Mouse (Mus musculus) urinary bladder, postnatal 36 days (tissue): ENCODE data around the gene Nr4a1.

Experiments
- DNase-seq, 2 experiments: peaks; one replicate each; pipeline ENCODE4 v3.0.0; 2022; ENCODE audit warnings: low spot score in 2 of 2, mixed read lengths in 1 of 2

Nr4a1 gene

DNA sequence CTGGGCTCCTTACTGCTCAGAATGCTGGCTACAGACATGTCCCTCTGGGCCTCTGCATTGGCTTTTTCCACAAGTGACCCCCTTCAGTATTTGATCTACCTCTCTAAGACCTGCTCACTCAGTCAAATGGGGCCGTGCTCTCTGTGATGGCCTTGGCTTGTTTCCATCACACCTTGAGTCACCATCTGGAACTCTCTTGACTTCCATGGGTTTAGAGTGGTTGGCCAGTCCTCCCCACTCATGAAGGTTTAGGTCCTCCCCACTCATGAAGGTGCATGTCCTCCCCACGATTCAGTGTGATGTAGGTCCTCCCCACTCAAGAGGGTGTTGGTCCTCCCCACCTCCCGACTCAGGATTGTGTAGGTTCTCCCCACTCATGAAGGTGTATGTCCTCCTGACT is 20.9 kb upstream of the Nr4a1 start:
- DNase-seq = no peak

DNA sequence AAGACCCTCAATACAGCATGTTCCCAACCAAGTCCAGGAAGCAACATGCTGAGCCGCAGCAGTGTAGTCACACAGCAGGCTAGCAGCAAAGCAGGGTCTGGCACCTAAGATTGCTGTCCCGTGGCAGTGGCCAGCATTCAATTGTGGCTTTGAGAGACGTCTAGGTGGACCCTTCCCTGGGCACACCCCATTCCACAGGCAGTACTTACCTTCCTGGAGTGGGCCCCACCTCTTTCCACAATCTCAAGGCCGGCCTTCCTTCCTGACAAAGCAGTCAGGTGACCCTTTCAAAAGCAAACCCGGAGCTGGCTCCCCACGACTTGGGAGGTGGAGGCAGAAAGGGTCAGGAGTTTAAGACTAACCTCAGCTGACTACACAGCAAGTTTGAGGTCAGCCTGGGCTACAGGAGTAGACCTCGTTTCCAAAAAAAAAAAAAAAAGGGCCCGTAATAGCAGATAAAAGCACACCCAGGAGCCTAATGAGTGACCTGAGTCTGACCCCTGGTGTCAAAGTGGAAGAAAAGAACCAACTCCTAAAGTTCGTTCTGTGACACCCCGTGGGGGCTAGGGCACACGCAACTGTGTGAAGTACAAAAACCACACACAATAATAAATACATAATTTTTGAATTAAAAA is 20.3 kb upstream of the Nr4a1 start:
- DNase-seq = no peak

DNA sequence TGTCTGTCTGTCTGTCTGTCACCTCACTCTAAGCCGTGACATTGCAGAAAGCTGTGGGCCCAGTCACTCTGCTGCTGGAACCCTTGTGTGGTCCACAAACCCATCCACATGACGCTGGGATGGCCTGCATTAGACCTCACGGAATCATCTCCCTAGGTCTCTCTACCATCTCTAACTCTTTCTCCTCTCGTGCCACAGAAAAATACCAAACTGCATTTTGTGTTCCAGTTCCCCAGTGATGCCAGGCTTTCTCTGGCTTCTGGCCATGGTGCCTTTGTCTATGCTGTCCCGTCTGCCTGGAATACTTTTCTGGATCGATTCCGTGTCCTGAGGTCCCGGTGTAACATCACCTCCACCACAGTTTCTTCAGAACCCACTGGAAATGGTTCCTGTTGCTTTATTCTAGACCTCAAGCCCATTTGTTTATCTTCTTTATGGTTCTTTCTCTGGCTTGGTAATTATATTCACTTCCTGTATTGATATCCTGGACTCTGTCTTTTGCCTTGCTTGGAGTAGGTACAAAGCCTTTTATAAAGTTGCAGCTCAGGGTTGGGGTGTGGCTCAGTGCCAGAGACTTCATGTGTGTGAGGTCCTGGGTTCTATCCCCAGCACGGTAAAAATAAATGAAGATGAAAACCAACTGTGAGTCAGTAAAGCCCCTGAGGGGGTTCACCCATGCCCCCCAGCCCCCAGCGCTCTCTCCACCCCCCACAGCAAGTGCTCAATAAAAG is 19.3 kb upstream of the Nr4a1 start:
- no peak for DNase-seq

DNA sequence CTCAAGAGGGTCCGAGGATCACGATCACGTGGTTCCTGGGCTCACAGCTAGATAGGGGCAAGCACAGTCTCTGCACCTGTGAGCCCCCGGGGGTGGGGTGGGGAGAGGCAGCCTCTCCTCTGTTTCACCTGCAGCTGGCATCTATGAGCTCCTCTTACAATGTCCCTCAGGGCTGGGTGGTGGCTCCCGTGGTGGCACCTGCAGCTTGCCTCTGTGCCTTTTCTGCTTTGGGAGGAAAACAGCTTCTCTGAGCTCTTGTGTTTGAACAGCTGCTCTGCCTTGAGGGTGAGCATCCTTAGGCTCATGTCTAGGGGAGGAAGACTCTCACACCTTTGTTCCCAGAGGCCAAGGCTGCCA is 18.7 kb upstream of the Nr4a1 start:
- DNase-seq = no peak

DNA sequence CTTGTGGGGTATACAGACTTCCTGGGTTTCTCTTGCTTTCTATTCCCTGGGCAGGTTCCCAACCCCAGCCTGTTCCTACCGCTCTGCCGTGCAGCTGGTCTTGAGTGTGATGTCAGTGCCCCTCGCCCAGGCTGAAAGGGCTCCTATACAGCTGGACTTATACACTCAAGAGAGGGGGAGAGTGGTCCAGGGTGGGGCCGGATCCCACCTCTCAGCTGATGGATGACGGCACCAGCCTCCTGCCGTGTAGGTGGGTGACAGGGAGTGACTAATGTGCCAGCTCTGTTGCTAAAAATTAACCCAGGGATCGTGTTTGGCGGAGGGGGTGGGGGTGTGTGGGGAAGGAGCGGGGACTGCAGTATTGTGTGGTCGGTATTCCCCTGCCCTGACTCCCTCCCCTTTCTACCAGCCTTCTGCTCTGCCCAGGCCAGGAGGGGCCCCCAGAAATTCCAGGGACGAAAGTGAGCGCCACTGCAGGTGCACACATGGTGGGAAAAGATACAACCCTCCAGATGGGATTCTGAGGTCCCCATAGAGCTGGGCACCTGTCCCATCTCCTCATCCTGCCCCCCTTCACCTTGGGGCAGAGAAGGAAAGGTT is 18.2 kb upstream of the Nr4a1 start:
- no peak for DNase-seq

DNA sequence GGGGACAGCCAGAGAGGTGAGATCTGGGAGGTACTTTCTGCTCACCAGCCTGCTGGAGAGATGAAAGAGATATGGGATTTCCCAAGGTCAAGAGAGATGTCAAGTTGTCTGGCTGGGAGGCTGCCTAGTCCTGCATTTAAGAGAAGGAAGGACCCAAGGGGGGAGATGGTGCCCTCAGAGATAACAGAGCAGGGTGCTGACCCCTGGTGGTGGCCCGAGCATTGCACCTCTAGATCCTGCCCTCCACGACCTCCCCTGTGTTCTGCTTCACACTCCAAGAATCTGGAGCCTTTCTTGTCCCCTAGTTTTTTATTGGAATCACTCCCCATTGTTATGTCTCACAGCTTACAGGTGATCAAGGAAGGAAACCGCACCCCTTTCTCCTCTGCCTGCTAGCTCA is 17.2 kb upstream of the Nr4a1 start:
- peak; percentile 51 to 68 for DNase-seq

DNA sequence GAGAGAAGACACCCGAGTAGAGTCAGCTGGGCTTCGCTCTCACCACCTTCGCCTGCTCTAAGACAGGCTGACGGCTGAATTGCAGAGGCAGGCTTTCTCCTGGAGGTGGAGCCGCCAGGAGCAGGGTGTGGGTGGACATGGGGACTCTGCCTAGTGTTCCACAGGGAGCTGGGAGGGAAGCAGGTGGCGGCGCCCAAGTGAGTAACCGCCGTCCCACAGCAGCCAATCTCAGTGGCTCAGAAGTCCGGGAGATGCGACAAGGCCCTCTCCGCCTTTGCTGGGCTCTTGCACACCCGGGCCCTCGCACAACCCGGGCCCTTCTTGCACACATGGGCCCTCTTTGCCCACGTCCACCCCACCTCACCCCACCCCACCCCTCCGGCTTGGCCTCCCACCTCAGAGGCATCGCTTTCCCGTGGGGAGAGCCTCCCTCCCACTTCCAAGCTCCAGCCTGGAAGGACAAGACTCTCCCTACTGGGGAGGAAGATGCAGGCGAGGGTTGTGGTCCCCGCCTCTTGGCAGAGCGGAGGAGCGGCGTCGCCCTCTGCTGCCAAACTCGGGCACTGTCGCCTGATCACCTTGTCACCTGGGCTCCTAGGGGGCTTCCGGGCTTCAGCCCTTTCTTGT is 15.1 kb upstream of the Nr4a1 start:
- no peak for DNase-seq

DNA sequence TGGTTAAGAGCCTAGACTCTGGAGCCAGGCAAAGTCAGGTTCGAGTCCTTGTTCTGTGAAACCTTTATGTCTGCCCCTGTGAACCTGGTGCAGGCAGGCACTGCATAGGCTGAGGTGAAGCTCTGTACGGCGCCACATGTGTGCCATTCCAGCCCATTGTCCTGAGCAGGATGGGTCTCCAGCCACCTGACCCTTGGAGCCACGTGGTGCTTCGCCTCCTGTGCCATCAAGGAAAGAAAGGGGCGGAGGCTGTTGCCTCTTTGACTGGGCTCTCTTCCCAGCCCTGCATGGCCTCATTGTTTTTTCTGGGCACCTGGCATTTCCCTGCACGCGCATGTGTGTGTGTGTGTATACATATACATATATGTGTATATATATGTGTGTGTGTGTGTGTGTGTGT is 14.2 kb upstream of the Nr4a1 start:
- no peak for DNase-seq

DNA sequence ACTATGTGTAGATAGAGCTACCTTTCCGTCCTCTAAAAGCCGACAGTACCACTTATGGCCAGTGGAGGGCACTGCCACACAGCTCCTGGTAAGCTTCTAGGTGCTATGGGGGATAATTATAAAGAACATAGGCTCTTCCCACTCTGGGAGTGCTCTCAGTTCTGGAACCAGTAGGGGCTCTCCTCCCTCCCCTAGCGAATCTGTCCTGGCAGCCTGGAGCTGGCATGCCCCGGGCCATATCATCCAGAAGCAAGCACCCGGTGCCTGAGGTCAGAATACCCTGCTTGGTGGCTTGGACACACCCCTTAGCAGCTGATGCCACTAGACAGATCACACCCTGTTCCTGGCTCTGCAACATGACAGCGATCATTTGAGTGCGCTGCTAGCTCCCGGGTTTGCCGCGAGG is 13.3 kb upstream of the Nr4a1 start:
- DNase-seq = peak; percentile 79 to 84

DNA sequence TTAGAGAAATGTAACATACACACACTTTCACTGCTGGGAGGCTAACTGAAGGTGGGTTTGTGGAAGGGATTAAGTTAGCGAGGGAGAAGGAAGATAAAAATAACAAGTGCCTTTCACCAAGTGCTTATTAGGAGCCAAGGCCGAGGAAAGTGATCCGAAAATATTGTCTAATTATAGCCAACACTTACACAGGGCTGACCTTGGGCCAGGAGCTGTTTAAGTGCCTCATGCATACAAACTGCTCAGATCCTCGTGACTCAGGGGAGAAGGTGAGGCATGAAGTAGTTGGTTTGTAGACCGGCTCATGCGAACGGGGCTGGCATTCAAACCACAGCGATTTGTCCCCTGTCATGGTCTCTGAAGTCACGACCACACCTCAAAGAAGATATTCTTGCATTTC is 12.8 kb upstream of the Nr4a1 start:
- no peak for DNase-seq

DNA sequence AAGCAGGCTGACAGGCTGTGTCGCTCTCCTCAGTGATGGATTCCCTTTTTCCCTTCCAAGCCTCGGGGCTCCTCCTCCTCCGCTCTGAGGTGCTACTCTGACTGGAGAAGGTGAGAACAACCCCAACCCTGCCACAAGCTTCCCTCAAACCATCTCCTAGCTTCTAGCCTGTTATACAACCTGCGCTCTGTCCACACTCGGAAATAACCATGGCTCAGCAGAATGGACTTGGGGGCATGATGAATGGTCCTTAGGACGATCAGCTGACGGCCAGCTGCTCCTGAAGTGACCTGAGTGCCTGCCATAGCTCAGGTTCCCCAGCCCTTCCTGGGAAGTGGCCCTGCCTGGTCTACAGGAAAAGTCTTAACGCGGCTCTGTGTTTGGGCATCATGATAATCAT is 12.2 kb upstream of the Nr4a1 start:
- no peak for DNase-seq

DNA sequence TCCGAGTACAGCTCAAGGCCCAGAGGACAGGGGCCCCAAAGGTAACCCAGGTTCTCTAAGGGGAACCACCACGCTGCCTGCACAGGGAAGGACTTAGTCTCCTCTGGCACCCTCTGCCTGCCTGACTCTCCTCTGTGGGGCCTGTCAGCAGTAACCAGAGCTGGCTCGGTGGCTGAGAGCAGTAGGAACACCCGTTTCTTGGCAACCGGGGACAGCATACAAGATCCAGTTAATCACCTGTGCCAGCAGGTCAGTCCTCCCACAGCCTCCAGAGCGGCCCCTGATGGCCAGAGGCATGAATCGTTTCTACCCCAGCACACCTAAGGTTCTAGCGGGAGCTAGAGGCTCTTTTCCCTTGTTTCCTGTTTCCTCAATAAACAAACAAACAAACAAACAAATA is 11.4 kb upstream of the Nr4a1 start:
- DNase-seq = peak in 1 of 2 experiments; percentile 61

DNA sequence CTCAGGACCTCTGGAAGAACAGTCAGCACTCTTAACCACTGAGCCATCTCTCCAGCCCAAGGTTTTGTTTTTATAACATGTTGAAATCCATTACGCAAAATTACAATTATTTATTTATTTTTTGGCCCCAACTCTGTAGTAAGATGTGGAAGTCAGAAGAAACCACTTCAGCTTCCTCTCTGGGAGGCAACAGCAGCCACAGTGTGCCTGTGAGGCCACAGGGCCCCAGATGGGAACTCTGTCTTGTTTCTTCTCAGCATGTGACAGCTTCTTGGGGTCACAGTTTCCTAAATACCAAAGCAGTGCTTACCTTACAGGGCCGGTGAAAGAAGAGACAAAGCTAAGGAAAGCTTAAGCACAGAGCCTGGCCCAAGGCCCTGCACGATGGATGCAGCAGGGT is 10.1 kb upstream of the Nr4a1 start:
- no peak for DNase-seq

DNA sequence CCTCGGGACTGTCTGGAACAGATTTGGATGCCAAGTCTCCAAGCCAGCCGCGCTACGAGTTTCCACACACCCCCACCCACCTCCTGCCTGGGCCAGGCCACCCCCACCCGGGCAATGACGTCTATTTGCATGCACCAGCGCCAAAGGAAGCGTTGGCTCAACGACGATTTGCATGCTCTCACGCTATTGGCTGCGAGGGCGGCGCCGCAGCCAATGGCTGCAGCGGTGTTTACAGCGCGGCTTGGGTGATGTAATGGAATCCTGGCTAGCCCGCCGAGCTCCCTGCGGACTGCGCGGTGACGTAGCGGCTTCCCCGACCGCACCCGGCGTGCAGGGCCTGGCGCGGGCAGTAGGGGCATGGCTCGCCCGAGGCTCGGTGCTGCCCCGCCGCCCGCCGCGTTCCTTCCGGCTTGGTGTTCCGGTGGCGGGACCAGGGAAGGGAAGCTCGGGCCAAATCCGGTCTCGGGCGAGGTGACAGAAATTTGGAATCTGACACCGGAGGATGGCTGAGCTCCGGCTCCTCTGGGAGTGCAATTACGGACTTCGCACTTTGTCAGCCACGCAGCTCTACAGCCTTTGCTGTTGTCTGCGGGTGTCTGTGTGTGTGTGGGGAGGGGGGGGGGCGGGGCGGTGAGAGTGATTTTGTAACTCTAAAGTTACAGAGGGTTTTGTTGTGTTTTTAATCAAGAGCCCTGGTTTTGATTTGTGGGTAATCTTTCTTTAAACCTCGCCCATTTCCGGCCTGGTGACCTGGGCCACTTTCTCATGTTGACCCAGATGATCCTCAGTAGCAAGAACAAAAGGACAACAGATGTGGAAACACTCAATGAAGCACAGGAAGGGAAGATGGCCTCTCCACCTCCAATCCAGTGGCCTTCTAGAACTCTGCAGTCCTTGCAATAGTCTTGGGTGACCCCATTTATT is 7.6 kb upstream of the Nr4a1 start:
- peak; percentile 89 to 96 for DNase-seq

DNA sequence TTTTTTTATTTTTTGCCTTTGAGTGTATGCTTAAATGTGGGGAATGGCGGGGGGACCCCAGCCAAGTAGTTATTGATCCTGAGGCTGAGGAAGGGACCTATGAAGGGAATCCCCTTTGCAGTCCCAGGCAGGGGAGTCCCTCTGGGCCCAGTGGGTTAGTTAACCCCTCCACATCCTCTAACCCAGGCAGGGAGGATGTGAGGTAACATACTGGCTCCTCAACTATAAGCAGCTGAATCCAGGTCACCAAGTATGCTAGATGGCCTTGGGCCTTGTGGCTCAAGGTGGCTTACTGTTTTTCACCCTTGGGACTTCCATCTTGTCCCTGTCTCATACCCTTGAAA is 6.9 kb upstream of the Nr4a1 start:
- no peak for DNase-seq

DNA sequence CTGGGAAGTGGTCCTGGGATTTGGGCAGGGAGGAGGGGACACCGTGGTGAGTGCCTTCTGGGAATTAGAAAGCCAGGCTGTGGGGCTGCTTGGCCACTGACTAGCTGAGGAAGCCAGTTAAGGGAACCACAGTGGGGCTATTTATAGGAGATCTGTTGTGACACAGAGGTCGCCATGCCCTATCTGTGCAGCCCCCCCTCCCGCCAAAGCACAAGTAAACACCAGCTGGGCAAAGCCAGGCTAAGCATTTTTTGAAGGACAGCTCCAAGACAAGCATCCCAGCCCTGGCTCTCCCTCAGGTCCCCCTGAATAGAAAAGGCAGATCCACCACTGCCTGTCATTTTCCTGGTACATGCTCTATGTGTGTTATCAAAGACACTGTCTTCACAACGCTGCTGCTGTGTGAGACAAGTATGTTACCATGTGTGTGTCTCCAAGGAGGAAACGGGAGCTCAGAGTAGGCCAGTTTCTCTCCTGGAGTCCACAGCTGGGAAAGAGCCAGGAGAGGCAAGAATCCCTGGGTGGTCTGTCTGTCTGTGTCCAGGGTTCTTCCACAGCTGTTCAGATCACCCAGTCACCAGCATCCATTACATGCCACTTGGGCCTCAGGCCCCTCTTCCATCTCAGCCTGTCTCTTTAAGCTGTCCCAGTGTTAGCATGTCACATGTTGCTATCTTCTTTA is 5.9 kb upstream of the Nr4a1 start:
- no peak for DNase-seq

DNA sequence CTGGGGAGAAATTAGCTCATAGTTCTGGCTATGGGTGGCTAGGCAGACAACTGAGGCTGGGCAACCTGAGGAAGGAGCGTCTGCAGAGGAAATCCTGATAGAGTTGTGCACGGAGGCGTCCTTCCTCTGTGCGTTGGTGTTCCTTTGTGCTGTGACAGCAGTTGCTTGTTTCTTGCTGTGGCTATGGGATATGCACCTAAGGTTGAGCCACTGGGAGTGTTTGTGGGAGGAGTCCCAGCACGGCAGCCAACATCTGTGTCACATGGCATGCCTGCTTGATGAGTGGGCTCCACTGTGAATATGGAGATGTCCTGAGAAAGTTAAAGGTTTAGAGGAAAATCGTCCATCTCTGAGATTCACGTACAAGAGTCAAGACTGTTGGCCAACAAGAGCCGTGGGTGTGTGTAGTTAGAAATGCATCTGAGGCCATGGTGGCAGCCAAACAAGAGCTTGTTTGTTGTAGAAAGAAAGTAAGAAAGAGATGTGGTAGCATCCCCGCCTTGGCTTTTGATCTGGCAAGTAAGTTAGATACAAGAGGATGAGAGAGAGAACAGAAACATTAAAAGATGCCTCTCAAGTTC is 3.8 kb upstream of the Nr4a1 start:
- DNase-seq = no peak

DNA sequence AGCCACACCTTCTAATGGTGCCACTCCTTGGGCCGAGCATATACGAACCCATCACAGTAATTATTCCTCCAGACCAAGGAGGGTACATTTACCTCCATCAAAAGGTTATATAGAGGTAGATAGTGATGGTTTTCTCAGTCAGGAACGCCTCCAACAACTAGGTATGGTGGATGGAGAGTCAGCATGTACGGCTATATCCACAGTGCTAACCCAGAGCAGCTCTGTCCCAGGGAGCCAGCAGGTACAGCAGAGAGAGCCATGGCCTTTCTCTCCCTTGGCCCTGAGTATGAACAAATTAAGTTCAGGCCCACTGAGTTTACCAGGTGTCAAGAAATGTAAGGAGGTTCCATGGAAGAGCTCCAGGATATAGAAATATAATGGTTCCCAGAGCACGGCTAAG is 2.1 kb upstream of the Nr4a1 start:
- no peak for DNase-seq

DNA sequence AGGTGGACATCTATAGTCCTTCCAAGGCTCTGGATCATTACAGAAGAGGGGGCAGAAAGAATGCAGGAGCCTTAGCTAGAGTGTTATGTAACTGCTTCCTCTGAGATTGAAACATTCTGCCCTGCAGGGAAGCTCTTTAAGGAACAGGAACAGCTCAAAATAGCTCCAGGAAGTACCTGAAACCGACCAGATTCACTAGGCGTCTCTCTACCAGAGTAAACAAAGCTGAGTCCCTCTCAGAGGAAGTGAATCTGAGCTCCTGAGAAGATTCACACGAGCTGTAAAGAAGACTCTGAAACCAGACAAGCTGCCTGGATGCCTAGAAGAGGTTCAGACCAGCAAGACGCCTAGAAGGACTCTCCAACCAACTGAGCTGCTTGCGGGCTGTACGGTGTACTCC is 1.5 kb upstream of the Nr4a1 start:
- no peak for DNase-seq

DNA sequence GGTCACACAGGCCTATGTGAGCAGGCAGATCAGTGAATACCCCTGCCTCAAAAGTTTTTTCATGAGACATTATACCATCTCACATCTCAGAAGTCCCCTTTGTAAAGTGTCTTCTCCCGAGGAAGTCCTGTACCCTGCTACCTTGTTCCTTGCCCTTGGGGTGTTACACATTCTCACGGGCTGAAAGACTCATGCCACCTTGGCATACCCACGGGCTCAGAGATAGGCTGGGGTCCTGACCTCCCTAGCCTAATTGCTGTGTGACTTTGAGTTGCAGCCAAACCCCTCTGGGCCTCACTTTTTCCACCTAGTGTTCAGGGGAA is 545 bp upstream of the Nr4a1 start:
- no peak for DNase-seq

DNA sequence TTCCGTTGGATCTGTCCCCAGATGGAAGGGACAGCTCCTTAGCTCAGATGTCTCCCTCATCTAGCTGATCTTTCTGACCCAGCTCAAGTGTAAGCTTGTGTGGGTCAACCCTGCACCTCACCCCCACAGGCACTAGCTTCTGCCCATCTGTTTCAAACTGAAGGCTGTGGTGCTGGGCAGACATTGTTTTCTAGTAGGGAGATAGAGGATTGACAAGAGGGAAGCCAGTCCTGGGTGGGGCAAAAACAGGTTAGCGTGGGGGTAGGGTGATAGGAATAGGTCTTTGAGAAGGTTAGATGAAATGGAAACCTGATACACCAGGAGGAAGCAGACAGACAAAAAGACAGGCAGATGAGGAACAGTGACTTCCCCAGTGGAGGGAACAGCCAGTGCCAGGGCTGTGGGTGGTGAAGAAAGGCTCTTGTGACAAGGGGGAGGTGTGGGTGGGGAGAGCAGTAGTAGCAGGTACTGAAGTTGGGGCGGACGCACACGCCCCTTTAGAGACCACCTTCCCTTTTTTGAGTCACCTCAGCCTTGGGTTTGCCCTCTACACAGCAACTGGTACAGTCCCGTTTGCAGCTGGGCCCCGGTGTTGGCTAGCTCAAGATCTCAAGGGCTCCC is 1.9 kb downstream of the Nr4a1 start:
- DNase-seq = no peak
